Mouse (Mus musculus) testis, adult 2 months (tissue): ENCODE results near the gene Chchd6.

Source experiments
- CTCF ChIP-seq: fragments of 200-500 bp; IDR thresholded peaks from 2 replicates; pipeline ENCODE4 v1.5.1; 2012; ENCODE audit warnings: low read depth, mild to moderate bottlenecking, inconsistent platforms, low read length, moderate library complexity; ENCODE audit not compliant: control insufficient read depth, insufficient read depth, insufficient replicate concordance
- POLR2A ChIP-seq: fragments of 200-500 bp; IDR thresholded peaks from 2 replicates; pipeline ENCODE4 v1.6.1; 2012; ENCODE audit warnings: low read depth, mild to moderate bottlenecking, inconsistent platforms, low read length, moderate library complexity; ENCODE audit not compliant: control insufficient read depth

DNA sequence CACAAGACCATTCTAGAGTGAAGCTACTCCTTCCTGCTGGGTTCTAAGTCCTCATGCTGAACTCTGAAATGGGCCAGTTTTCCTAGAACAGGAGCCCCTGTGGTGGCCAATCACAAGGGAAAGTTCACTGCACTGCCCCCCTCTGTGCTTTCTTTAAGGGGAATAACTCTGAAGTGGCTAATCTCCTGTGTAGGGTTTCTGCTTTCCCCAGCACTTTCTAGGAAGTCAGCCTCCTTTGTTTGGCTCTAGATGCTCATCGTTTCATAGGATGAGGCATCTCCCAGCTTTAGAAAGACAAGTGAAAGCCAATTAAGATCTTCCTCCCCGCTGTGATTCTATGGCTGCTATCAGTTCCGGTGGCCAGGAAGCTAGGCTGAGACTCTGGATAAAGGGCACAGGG is 214.7 kb downstream of the Chchd6 start:
- TF ChIP-seq POLR2A (no peak), CTCF (no peak)
